In genomic region chr13:32801693-32802221, GRCm38 (mm10) we compare ENCODE assay signal across 8 mouse cellular contexts. TPM values are rescaled to one million over a fixed set of nuclear protein-coding genes. Genes with fewer than 3 reads are reported as not detected.
DNase-seq lines count a peak whose midpoint lies in the region; ATAC-seq and TF ChIP-seq lines count a peak whose summit lies in the region.

TSS of gene Wrnip1 (plus strand) at chr13:32802038.

- H3K4me3 ChIP-seq in cortical plate, adult 2 months (ENCODE audit: insufficient read depth, low read length) = peak within 1 kb of the TSS; percentile 100
- peak within 1 kb of the TSS; percentile 100 for H3K4me3 ChIP-seq in megakaryocyte, embryonic 14.5 days (replicated peaks)

- ATAC-seq in activated CD4-positive, CD25-positive, alpha-beta regulatory T cell, adult 4 months = peak; percentile 95

- H3K27ac ChIP-seq in cortical plate, adult 2 months (ENCODE audit: insufficient read depth, low read length) = peak within 1 kb of the TSS; percentile 90

- TF ChIP-seq POLR2A in cortical plate, adult 2 months (IDR thresholded peaks at IDR 0.05; ENCODE audit: extremely low read depth, insufficient read depth, low read length) = peak; percentile 65

- H3K36me3 ChIP-seq in megakaryocyte, embryonic 14.5 days (replicated peaks; ENCODE audit: low read length) = peaks cover 29% of the 10 kb centered on the region

- H3K4me1 ChIP-seq in cortical plate, adult 2 months (ENCODE audit: control insufficient read depth, insufficient read depth, low read length) = peaks cover 8% of the 10 kb centered on the region; the same call in 1 of the 2 replicates
- H3K4me1 ChIP-seq in megakaryocyte, embryonic 14.5 days = peaks cover 37% of the 10 kb centered on the region

- no peaks in the 10 kb centered on the region for H3K27me3 ChIP-seq in megakaryocyte, embryonic 14.5 days (replicated peaks)

- peak; percentile 92 to 96 for DNase-seq in gastrocnemius, adult 8-10 months (ENCODE audit: low spot score in 2 of 2)
- DNase-seq in hindlimb bud, embryonic 11.5 days (ENCODE audit: extremely low spot score, low read depth, low spot score) = peak; percentile 97
- peak; percentile 89 to 99 for DNase-seq in left cerebral cortex, adult 8-10 months (ENCODE audit: low spot score in 2 of 2)
- peak; percentile 99 for DNase-seq in right cerebral cortex, postnatal 10 days (ENCODE audit: low spot score in 2 of 2)
- DNase-seq in urinary bladder, postnatal 25 days (ENCODE audit: low spot score) = peak; percentile 84

- no peaks in the 10 kb centered on the region for H3K9me3 ChIP-seq in megakaryocyte, embryonic 14.5 days

- no peak for TF ChIP-seq CTCF in cortical plate, adult 2 months (IDR thresholded peaks at IDR 0.05; ENCODE audit: extremely low read depth, insufficient read depth, low read length)

RNA-seq across cellular contexts. Expression of gene Wrnip1, which starts in this region (rescaled TPM):
- 1 to 10 TPM; 6.6 to 7.3 TPM for polyA plus RNA-seq in activated CD4-positive, CD25-positive, alpha-beta regulatory T cell, adult 4 months (2017; shearing (Covaris generic))
- 58.6 and 59.5 TPM in 2 replicates for polyA plus RNA-seq in cortical plate, adult 2 months (2012; rRNA removed)
- total RNA-seq in gastrocnemius, adult 8-10 months (2022) = 1 to 10 TPM; 4.2 to 7.9 (median 6.0) TPM
- 10 to 100 TPM; 53.1 to 65.3 (median 59.2) TPM for total RNA-seq in left cerebral cortex, adult 8-10 months (2022)
- polyA plus RNA-seq in megakaryocyte, embryonic 14.5 days (2012; ENCODE audit: insufficient read depth, low replicate concordance) = 6.9 and 19.4 TPM in 2 replicates

Comparison
In these comparisons a context has a peak if more than half of its experiments do, and no peak if none do; other contexts are left out.
1. Peak in every context shown above with its lines: DNase-seq, ATAC-seq, H3K4me3 ChIP-seq and H3K27ac ChIP-seq.
2. RNA of gene Wrnip1 (total RNA-seq): 53.1 to 65.3 TPM in left cerebral cortex, adult 8-10 months; 4.2 to 7.9 TPM in gastrocnemius, adult 8-10 months; every median in the first group is over 4 times any median in the second.